Mouse (Mus musculus): Measurements from ENCODE around the gene Col4a4.

Gene Col4a4

GRCm38 (mm10) chr1:82475821-82476220 is 110.8 kb downstream of the Col4a4 start:
- no peak for DNase-seq (ENCODE audit: low read depth, low spot score)

- no peak for DNase-seq (ENCODE audit: low read depth, low spot score)
Measured at GRCm38 (mm10) chr1:82475254-82475653, 111.4 kb downstream of the Col4a4 start.

- no peak for DNase-seq (ENCODE audit: low read depth, low spot score)
Measured at GRCm38 (mm10) chr1:82474461-82474961, 112.1 kb downstream of the Col4a4 start.

- DNase-seq (ENCODE audit: low read depth, low spot score): no peak
Measured at GRCm38 (mm10) chr1:82473467-82473866, 113.2 kb downstream of the Col4a4 start.

- DNase-seq (ENCODE audit: low read depth, low spot score): no peak
Measured at GRCm38 (mm10) chr1:82470516-82471225, 116.0 kb downstream of the Col4a4 start.

- DNase-seq (ENCODE audit: low read depth, low spot score): no peak
Measured at GRCm38 (mm10) chr1:82468872-82469271, 117.8 kb downstream of the Col4a4 start.

GRCm38 (mm10) chr1:82465321-82465853 is 121.3 kb downstream of the Col4a4 start:
- DNase-seq (ENCODE audit: low read depth, low spot score): no peak

- DNase-seq (ENCODE audit: low read depth, low spot score): no peak
Measured at GRCm38 (mm10) chr1:82461041-82461440, 125.6 kb downstream of the Col4a4 start.

GRCm38 (mm10) chr1:82459926-82460325 is 126.7 kb downstream of the Col4a4 start:
- no peak for DNase-seq (ENCODE audit: low read depth, low spot score)

- DNase-seq (ENCODE audit: low read depth, low spot score): no peak
Measured at GRCm38 (mm10) chr1:82459350-82459749, 127.3 kb downstream of the Col4a4 start.

- no peak for DNase-seq (ENCODE audit: low read depth, low spot score)
Measured at GRCm38 (mm10) chr1:82454031-82454430, 132.6 kb downstream of the Col4a4 start.

GRCm38 (mm10) chr1:82451927-82452651 is 134.6 kb downstream of the Col4a4 start:
- DNase-seq (ENCODE audit: low read depth, low spot score): no peak

- no peak for DNase-seq (ENCODE audit: low read depth, low spot score)
Measured at GRCm38 (mm10) chr1:82449851-82450250, 136.8 kb downstream of the Col4a4 start.

GRCm38 (mm10) chr1:82446049-82446448 is 140.6 kb downstream of the Col4a4 start:
- no peak for DNase-seq (ENCODE audit: low read depth, low spot score)

- no peak for DNase-seq (ENCODE audit: low read depth, low spot score)
Measured at GRCm38 (mm10) chr1:82443517-82443916, 143.1 kb downstream of the Col4a4 start.

GRCm38 (mm10) chr1:82440123-82440522 is 146.5 kb downstream of the Col4a4 start:
- no peak for DNase-seq (ENCODE audit: low read depth, low spot score)

GRCm38 (mm10) chr1:82437273-82437672 is 149.4 kb downstream of the Col4a4 start:
- no peak for DNase-seq (ENCODE audit: low read depth, low spot score)

GRCm38 (mm10) chr1:82433649-82434005 is 153.0 kb downstream of the Col4a4 start:
- DNase-seq (ENCODE audit: low read depth, low spot score): no peak

- DNase-seq (ENCODE audit: low read depth, low spot score): peak; percentile 54
Measured at GRCm38 (mm10) chr1:82432919-82433648, 153.6 kb downstream of the Col4a4 start.

- no peak for DNase-seq (ENCODE audit: low read depth, low spot score)
Measured at GRCm38 (mm10) chr1:82429061-82429460, 157.6 kb downstream of the Col4a4 start.

- DNase-seq (ENCODE audit: low read depth, low spot score): no peak
Measured at GRCm38 (mm10) chr1:82427729-82428128, 158.9 kb downstream of the Col4a4 start.

- DNase-seq (ENCODE audit: low read depth, low spot score): no peak
Measured at GRCm38 (mm10) chr1:82415641-82416040, 171.0 kb downstream of the Col4a4 start.

Data from retina, postnatal 7 days (tissue).